Mouse (Mus musculus) cortical plate, adult 2 months (tissue): ENCODE measurements around the gene Capza1.

Experiments used
- CTCF ChIP-seq: fragments of 200-500 bp; IDR thresholded peaks from 2 replicates; pipeline ENCODE4 v1.5.1; 2011; ENCODE audit warnings: mild to moderate bottlenecking, control low read depth, low read length; ENCODE audit not compliant: insufficient read depth; ENCODE audit errors: extremely low read depth
- POLR2A ChIP-seq: fragments of 200-500 bp; IDR thresholded peaks from 2 replicates; pipeline ENCODE4 v1.6.1; 2011; ENCODE audit warnings: mild to moderate bottlenecking, low read length, control low read depth; ENCODE audit not compliant: insufficient read depth; ENCODE audit errors: extremely low read depth

- no peak for TF ChIP-seq CTCF
- TF ChIP-seq POLR2A = no peak
Measured at GRCm38 (mm10) chr3:104869611-104870010, 5.3 kb upstream of the Capza1 start.
